In genomic region chr11:60093227-60093626, GRCm38 (mm10) we compare ENCODE assay signal across 16 mouse cellular contexts. TPM values are rescaled to one million over a fixed set of nuclear protein-coding genes. Genes with fewer than 3 reads are reported as not detected.
A peak's percentile ranks its signal among the peaks of the same experiment; 100 is the strongest.
DNase-seq lines count a peak whose midpoint lies in the region; ATAC-seq lines count a peak whose summit lies in the region.
"Had no signal": no experiment of that assay in that cellular context is flagged by ENCODE, and none has a peak within 500 bp of the region (broad histone marks: within the 10 kb centered on the region; RNA-seq: fewer than 3 reads in every experiment).

No protein-coding gene starts in this region.

- H3K9me3 ChIP-seq in heart, embryonic 12.5 days (replicated peaks) = no peaks in the 10 kb centered on the region
- no peaks in the 10 kb centered on the region for H3K9me3 ChIP-seq in midbrain, embryonic 10.5 days (replicated peaks)
- no peaks in the 10 kb centered on the region for H3K9me3 ChIP-seq in neural tube, embryonic 14.5 days (ENCODE audit: control insufficient read depth, low read length)
- H3K9me3 ChIP-seq: heart, embryonic 15.5 days; kidney, embryonic 15.5 days had no signal

- 0 out of 2 replicates have a peak overlapping the region, but pooled peaks have one; percentile 10 for H3K9ac ChIP-seq in heart, embryonic 12.5 days
- H3K9ac ChIP-seq in neural tube, embryonic 14.5 days (replicated peaks; ENCODE audit: low read depth, low read length) = 0 out of 2 replicates have a peak overlapping the region, but pooled peaks have one; percentile 16
- H3K9ac ChIP-seq: heart, embryonic 15.5 days; kidney, embryonic 15.5 days had no signal

- intact Hi-C loops in heart, postnatal 10 days (cut with DNase I) = no loop called here

- peaks cover 58% of the 10 kb centered on the region for H3K4me1 ChIP-seq in heart, embryonic 12.5 days (replicated peaks)
- H3K4me1 ChIP-seq in midbrain, embryonic 10.5 days = peaks cover 48% of the 10 kb centered on the region
- peaks cover 19% of the 10 kb centered on the region; the same call in 1 of the 2 replicates for H3K4me1 ChIP-seq in neural tube, embryonic 14.5 days (ENCODE audit: control insufficient read depth, insufficient read depth, low read length)

- H3K27me3 ChIP-seq in heart, embryonic 12.5 days (replicated peaks) = no peaks in the 10 kb centered on the region
- 0 out of 2 replicates have a peak, but pooled peaks cover 14% of the 10 kb centered on the region for H3K27me3 ChIP-seq in midbrain, embryonic 10.5 days (ENCODE audit: low read depth, poor library complexity, severe bottlenecking)
- H3K27me3 ChIP-seq in neural tube, embryonic 14.5 days (ENCODE audit: control insufficient read depth, insufficient read depth, low read length) = no peaks in the 10 kb centered on the region
- H3K27me3 ChIP-seq: heart, embryonic 15.5 days; kidney, embryonic 15.5 days had no signal

- H3K27ac ChIP-seq in heart, embryonic 12.5 days (ENCODE audit: poor library complexity, severe bottlenecking) = no peak overlapping the region
- H3K27ac ChIP-seq in midbrain, embryonic 10.5 days (replicated peaks) = peak overlapping the region; percentile 74
- peak overlapping the region; percentile 75 for H3K27ac ChIP-seq in neural tube, embryonic 14.5 days (ENCODE audit: low read depth, low read length)
- H3K27ac ChIP-seq: kidney, embryonic 15.5 days; macrophage had no signal

- H3K4me2 ChIP-seq in heart, embryonic 12.5 days = no peak overlapping the region
- no peak overlapping the region for H3K4me2 ChIP-seq in neural tube, embryonic 14.5 days (ENCODE audit: low read depth, low read length)
- H3K4me2 ChIP-seq: heart, embryonic 15.5 days; kidney, embryonic 15.5 days had no signal

- no peak overlapping the region for H3K4me3 ChIP-seq in heart, embryonic 12.5 days
- H3K4me3 ChIP-seq in midbrain, embryonic 10.5 days = no peak overlapping the region
- H3K4me3 ChIP-seq in neural tube, embryonic 14.5 days (ENCODE audit: low read depth, low read length) = no peak overlapping the region
- H3K4me3 ChIP-seq: heart, embryonic 15.5 days; kidney, embryonic 15.5 days had no signal

- H3K36me3 ChIP-seq in heart, embryonic 12.5 days = no peaks in the 10 kb centered on the region
- no peaks in the 10 kb centered on the region for H3K36me3 ChIP-seq in midbrain, embryonic 10.5 days
- no peaks in the 10 kb centered on the region for H3K36me3 ChIP-seq in neural tube, embryonic 14.5 days (ENCODE audit: control insufficient read depth, insufficient read depth, low read length)
- H3K36me3 ChIP-seq: heart, embryonic 15.5 days; kidney, embryonic 15.5 days had no signal

- ATAC-seq in heart, embryonic 12.5 days (ENCODE audit: insufficient number of reproducible peaks, low FRiP score) = no peak
- ATAC-seq in neural tube, embryonic 14.5 days (ENCODE audit: low read depth) = no peak
- ATAC-seq: inflammation-experienced regulatory T-cells, adult 6 months had no signal

- peak; percentile 70 to 71 for DNase-seq in cerebellum, postnatal 10 days
- DNase-seq in cerebellum, adult 9-11 months = no peak
- DNase-seq in heart, postnatal 10 days = no peak
- DNase-seq in midbrain, embryonic 10.5 days (ENCODE audit: low spot score) = no peak
- no peak for DNase-seq in adrenal gland, postnatal 25 days
- DNase-seq in kidney, adult 8-10 months = no peak
- DNase-seq: adrenal gland, adult 8-10 months; cerebellum, adult 2 months; lung, adult 18-20 months; right cerebral cortex, postnatal 25 days had no signal

RNA-seq across cellular contexts. Expression of gene Rai1, which starts 11.6 kb away (rescaled TPM):
- 22.2 and 29.9 TPM in 2 replicates for polyA plus RNA-seq in heart, embryonic 12.5 days (2016; fragmentation: Nextera tagmentation; extraction: Ambion mirVana)
- total RNA-seq in heart, postnatal 10 days (2021) = 10 to 100 TPM; 44.6 to 45.7 TPM
- polyA plus RNA-seq in midbrain, embryonic 10.5 days (2016; fragmentation: Nextera tagmentation; extraction: Ambion mirVana) = 23.4 and 23.9 TPM in 2 replicates
- polyA plus RNA-seq in neural tube, embryonic 14.5 days (2014; fragmentation: Nextera tagmentation; extraction: Ambion mirVana) = 34.1 and 35.7 TPM in 2 replicates
- 54.2 and 57.8 TPM in 2 replicates for total RNA-seq in adrenal gland, postnatal 25 days (2021)

RNA-seq across cellular contexts. Expression of gene Pemt, which starts 46.9 kb away (rescaled TPM):
- 11.7 and 12.6 TPM in 2 replicates for polyA plus RNA-seq in heart, embryonic 12.5 days (2016; fragmentation: Nextera tagmentation; extraction: Ambion mirVana)
- total RNA-seq in heart, postnatal 10 days (2021) = 1 to 10 TPM in 1 of 2 experiments, under 1 TPM in 1; 0.77 to 2.5 TPM
- polyA plus RNA-seq in midbrain, embryonic 10.5 days (2016; fragmentation: Nextera tagmentation; extraction: Ambion mirVana) = 8.6 and 10.8 TPM in 2 replicates
- 9.0 and 9.3 TPM in 2 replicates for polyA plus RNA-seq in neural tube, embryonic 14.5 days (2014; fragmentation: Nextera tagmentation; extraction: Ambion mirVana)
- 5.1 and 16.5 TPM in 2 replicates for total RNA-seq in adrenal gland, postnatal 25 days (2021)

Comparison
In these comparisons a context has a peak if more than half of its experiments do, and no peak if none do; other contexts are left out.
1. DNase-seq: peak in cerebellum, postnatal 10 days (2 of 2); none in cerebellum, adult 9-11 months (single experiment), heart, postnatal 10 days (0 of 2), midbrain, embryonic 10.5 days (single experiment), adrenal gland, postnatal 25 days (single experiment) and kidney, adult 8-10 months (0 of 2).